Mouse (Mus musculus): ENCODE measurements around the gene Sf3a3.

Gene Sf3a3

DNA sequence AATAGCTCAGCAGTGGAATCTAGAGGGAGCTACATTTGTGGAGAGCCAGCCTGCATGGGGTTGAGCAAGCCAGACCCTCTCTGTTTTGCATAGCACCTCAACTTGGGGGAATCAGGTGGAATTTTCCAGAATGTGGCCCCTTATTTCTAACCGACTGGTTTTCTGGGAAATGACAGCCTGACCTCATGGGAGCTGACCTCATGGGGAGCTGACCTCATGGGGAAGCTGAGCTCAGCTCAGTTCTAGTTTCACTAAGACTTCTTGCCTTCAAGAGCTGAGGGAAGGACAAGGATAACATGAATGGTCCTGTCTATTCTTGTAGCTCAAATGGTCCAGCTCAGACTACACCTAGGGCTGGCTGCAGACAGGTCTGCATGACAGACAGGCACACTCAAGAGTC, 24.2 kb downstream of the Sf3a3 start:
- no peak for DNase-seq (ENCODE audit: low read depth, low spot score)

DNA sequence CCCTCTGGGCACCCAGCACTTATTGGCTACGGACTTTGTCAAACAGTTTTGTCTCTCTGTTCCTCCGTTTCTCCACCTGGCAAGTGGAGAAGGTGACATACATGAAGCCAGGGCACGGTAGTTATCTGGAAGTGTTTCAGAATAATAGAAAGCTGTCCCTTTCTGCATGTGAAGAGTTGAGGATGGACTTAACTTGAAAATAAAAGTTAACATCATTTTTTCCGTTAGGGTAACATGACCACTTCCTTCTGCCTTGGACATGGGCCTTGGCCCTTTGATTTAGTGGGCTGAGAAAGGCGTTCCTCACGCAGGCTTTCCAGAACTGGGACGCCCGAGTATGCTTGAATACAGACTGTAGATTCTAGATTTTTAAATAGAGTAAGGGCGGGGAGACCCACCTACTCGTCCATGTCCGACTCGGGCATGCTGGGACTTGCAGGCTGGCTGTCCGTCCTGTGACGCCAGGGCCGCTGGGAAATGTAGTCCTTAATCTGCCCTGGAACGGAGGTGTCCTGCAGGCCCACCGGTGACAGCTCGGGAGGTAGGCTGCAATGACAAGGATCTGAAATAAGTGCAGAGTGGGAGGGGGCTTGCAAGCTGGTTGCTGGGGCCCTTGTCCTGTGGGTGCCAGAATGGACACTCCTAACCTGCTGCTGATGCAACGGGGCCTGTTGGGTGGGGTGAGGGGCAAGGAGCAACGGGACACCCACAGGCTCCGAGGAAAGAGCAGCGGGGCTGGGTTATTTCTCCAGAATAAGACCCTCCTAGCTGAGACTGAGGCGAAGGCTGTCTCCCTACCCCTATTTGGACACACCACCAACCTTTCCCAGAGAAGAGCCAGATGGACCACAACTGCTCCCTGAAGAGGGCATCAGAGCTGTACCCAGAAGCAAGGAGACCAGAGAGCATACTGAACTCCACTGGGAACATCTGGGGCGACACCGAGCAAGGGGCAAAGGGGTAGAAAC, 27.1 kb downstream of the Sf3a3 start, which contains the start of gene Inpp5b:
Inpp5b (plus strand) TSS at position 475 of the 968 bp plus-strand sequence.
- DNase-seq (ENCODE audit: low read depth, low spot score), result peak; percentile 90

DNA sequence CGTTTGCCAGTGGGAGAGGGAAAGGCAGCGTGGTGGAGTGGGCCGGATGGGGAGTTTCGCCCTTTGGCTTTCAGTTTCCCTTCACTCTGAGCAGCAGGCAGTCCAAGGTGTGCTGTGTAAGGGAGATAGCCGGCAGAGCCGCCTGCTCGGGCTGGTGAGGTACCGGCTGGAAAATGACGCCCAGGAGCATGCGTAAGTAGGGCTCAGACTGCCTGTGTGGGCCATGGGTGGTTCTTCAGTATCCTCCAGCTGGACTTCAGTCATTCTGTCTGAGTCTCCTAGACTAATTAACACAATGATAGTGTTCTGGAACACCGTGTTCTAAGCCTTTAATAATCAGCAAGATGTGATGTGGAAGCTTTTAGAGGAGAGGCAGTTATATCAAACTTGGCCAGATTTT, 28.3 kb downstream of the Sf3a3 start:
- DNase-seq (ENCODE audit: low read depth, low spot score), result peak; percentile 44

DNA sequence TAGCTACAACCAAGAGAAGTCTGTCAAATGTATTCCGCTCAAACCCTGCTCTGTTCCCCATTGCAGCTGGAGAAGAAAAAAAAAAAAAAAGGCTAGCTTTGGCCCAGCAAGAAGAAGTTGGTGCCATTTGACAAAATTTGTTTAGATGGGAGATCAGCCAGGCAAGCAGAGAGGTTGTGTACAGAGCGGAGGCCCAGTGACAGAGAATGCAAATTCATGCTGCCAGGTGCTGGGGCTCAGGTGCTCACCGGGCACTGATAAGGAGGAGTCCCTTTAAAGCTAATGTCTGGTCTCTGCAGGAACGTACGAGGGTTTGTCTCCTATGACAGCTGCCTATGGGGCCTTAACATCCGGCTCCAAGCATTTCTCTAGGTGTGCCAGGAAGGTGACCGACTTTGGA, 32.0 kb downstream of the Sf3a3 start:
- peak; percentile 76 for DNase-seq (ENCODE audit: low read depth, low spot score)

DNA sequence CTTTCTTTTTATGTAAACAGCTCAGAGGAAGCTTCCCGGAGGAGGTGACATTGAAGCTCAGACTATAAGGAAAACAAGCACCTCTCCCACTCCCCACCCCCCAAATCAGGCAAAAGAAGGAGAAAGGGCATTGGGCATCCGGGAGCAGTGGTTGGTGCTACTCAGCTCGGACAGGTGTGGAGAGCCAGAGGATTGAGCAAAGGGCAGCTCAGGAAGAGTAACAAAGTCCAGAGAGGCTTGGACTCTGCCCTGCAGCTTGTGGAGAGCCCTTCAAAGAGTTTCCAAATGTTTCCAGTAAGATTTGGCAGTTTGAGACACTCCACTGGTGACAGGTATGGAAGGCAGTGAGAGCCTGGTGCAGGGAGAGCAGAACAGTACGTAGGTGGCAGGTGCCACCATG, 33.3 kb downstream of the Sf3a3 start:
- no peak for DNase-seq (ENCODE audit: low read depth, low spot score)

DNA sequence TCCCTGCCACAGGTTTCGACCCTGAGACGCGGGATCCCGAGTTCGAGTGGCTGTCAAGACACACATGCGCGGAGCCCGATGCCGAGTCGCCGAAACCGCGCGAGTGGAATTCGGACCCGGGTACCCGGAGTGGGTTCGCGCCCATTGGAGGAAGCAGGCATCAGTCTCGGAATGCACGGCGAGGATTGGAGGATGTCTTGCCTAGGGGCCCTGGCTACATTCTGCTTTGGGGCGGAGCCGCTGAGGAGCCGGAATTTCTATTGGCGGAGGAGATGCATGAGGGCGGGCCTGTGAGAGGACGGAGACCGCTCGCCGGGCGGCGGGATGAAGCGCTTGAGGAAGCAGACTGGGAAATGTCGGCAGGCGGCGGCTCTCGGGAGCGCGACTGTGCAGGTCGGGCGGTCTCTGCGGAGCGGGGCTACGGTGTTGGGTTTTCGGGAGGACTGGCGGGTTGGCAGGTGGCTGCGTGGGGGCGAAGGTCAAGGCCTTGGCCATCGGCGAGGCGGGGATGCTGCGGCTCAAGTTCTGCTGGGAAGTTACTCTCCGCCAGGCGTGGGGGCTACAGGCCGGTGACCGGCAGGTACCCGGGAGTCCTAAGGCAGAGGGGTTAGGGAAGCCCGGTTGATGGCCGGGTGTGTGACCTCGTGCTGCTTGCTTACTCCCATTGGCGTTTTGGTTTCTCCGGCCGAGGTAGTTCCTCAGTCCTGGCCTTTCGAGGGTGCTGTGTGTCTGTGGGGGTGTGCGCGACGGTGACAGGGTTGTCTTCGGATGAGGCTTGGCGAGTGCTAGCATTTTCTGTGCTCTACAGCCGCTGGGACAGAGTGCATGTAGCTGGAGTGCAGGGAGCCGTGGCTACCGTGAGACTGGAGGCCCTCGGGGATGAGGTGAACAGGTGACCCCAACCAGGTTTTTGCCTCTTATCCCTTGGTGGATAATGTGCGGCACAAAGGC, 37.0 kb downstream of the Sf3a3 start:
- DNase-seq (ENCODE audit: low read depth, low spot score), result peak; percentile 97

DNA sequence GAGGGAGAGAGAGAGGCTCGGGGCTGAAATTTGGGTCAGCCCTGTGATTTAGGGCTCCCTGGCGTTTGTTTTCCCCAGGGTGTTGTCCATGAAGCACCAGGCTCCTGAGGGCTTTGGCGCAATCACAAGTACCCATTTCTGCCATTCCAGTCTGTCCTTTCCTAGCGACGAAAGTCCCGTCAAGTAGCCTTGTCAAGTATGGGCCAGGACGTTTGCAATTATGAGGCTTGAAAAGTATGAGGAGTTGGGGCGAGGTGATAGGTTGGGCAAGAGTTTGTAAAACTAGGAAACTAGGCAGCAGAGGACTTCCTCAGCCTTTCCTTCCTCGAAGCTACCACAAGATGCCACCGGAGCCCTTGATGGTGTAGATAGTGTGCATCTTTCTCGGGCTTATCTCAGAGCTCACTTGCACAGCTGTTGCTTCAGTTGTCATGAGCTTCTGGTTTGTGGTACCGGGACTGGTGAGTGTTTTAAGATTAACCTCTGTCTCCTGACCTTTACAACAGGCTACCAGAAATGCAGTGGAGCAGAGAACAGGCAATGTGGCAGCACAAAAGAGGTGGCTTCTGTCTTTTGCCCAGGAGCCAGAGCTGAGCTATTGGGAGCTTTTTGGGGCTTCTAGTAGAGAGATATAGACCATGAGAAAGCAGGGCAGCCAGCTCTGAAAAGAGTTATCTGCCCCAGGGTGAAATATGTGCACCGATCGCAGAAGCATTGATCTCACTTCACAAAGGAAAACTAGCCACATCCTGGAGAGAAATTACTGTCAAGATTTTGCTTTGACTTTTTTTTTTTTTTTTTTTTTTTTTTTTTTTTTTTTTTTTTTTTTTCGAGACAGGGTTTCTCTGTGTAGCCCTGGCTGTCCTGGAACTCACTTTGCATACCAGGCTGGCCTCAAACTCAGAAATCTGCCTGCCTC, 38.0 kb downstream of the Sf3a3 start:
- DNase-seq (ENCODE audit: low read depth, low spot score), result peak; percentile 52

DNA sequence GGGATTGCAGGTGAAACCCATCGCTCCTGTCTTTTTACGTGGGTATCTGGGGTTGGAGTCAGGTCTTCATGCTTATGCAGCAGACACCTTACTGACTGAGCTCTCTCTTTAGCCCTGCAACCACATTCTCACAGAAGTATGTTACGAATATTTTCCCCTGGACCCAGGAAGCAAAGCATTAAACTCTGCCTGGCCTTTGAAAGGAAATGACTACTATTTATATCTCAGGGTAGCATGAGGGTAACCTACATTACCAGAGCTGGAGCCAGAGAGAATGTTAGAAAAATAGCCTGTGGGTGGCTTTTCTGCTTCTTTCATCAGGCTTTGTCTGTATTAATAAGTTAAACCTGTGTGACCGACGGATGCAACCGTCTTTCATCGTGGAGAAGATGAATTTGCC, 41.0 kb downstream of the Sf3a3 start:
- no peak for DNase-seq (ENCODE audit: low read depth, low spot score)

DNA sequence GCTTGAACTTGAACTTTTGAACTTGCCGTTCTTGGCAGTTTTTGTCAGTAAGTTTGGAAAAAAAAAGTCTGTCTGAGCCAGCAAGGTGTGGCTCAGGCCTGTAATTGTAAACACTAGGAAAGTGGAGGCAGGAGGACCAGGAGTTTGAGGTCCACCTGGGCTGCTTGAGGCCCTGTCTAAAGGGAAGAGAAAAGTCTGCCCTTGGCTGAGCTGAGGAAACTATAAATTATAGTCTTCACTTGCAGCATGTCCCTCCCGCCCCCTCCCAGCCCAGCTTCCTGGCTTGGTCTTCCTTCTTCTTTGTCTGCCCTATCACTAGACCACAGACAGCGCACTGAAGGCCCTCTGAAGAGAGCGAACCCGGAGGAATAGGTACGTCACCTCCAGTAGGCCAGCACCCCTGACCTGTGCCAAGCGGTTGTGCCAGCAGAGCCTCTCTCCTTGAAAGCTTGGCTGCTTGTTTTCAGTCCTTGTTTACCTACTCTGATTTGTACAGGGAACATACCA, 44.8 kb downstream of the Sf3a3 start:
- DNase-seq (ENCODE audit: low read depth, low spot score), result no peak

DNA sequence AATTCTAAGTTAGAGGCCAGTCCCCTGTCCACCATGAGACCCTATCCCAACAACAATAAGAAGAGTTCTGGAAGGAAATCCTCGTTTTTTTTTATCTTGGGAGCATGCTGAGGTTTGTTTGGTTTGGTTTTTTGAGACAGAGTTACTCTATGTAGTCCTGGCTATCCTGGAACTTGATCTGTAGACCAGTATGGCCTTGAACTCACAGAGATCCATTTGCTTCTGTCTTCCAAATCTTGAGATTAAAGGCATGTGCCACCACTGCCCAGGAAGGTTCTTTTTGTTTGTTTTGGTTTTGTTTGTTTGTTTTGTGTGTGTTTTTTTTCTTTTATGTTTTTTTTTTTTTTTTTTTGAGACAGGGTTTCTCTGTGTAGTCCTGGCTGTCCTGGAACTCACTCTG, 46.6 kb downstream of the Sf3a3 start:
- no peak for DNase-seq (ENCODE audit: low read depth, low spot score)

DNA sequence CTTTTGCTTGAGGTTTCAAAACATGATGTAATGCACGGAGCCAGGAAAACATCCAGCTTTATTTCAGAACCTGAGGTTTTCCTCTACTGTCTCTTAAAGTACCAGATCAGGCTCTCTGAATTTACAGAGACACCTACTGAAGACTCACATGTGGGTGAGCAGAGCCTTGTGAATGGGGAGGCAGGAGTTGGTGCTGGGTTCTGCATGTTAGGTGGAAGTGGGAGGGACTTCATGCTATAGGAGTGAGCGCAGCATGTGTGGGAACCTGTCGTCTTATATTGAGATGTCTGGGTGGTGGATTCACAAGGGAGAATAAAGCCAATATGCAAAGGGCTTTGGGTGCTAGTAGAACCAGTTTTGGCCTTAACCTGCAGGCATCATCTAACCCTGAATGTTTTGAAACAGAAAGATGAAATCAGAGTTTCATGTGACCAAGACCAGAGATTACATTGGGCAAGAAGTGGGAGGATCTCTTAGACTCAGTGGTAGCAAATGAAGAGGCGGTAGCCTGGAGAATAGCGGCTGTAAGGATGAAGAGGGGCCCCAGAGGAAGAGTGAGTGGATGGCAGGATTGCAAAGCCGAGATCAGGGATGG, 48.4 kb downstream of the Sf3a3 start:
- DNase-seq (ENCODE audit: low read depth, low spot score), result no peak

DNA sequence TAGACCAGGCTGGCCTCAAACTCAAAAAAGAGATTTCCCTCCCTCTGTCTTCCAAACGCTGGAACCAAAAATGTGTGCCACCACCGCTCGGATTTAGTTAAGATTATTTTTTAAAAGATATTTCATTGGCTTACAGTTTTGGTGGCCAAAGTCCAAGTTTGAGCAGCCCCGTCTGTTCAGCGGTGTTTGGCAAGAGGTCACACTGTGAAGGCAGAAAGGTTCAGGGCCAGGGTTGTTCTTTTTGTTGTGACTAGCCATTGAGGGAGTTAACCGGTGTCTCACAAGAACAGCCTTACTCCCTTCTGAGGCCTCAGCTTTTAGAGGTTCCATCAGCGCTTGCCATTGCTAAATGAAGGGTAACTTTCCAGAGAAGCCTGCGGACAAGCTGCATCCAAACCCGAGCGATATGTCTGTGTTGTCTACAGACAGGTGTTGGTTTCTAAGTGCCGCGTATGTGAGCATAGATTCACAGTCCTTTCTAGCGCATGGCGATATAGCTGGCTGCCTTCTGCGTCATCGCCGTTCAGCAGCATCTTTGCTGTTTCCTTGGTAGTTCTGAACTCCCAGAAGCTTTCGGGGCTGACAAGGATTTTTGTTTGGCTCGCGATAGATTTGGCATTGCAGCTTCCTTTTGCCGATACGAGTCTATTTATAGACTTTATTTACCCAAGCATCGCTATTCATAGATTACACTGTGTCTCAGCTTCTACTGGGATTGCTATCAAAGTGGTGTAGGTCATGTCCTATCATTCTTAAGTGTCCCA, 51.4 kb downstream of the Sf3a3 start:
- DNase-seq (ENCODE audit: low read depth, low spot score), result no peak

DNA sequence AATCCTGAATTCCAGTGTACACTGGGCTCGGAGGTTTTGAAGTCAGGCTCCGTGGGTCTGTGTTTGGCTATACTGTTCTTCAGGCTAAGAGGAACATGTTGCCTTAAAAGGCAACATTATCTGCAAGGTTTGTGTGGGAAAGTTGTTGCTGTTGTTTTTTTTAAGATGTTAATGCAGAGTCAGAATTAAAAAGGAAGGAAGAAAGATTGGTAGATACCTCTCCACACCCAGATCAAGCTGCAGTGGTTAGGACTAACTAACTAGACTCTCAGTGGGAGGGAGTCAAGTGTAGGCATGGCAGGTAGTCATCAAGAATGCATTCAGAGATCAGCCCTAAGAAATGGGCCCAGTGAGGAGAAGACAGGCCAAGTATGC, 52.0 kb downstream of the Sf3a3 start:
- DNase-seq (ENCODE audit: low read depth, low spot score), result no peak

DNA sequence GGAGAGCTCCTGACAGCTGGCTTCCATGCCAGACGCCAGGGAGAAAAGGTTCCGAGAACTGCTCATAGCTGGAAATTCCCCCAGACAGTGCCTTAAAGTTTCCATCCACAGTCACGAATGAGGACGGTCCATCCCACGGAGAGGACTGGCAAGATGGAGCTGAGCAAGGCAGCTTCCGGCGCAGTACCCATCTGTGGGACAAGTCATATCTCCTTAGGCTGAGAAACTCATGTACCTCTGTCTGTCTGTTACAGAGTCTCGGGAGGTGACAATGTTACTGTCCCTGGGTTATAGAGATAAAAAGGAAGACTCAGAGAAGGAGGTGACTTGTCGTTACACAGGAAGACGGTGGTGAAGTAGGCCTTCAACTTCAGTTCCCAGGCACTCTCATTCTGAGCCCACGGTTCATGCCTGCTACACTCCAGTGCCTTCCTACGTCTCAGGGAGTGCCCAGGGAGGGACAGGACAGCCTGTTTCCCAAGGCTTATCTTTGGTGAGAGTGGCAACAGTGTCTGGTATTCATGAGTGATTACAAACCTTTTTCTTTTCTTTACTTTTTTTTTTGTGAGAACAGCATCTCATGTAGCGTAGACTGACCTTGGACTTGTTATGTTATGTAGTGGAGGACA, 54.5 kb downstream of the Sf3a3 start:
- no peak for DNase-seq (ENCODE audit: low read depth, low spot score)

DNA sequence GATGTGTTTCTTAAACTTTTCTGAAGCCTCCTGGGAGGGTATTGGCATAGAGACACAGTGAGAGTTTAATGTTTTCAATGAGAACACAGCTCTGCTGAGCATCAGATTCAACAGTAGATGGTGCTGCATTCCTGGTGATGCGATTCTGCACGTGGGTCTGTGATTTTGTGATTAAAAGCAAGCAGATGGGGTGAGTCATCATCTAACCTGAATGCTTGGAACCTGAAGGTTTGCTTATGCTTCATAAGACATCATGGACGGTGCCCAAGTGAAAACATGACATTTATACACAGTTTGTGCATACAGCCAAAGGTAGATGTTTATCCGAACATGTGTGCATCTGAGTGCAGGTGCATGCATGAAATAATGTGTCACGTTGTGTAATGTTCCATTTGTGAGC, 56.0 kb downstream of the Sf3a3 start:
- no peak for DNase-seq (ENCODE audit: low read depth, low spot score)

DNA sequence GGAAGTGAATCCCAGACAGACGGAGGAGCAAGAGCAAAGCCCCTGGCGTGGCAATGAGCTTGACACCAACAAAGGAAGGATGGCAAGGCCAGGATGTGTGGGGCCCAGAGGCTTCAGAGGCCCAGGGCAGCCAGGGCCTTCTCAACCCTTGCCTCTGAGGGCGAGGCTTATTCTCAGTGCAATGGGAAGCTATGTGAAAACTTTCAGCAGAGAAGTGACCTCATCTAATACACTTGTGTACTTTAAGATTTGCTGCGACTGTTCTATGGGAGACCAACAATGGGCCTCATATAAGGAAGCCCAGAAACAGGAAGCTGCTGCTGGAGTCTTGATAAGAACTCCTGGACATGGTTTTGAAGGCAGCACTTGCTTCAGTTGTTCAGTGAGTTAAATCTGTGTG, 57.5 kb downstream of the Sf3a3 start:
- DNase-seq (ENCODE audit: low read depth, low spot score), result no peak

DNA sequence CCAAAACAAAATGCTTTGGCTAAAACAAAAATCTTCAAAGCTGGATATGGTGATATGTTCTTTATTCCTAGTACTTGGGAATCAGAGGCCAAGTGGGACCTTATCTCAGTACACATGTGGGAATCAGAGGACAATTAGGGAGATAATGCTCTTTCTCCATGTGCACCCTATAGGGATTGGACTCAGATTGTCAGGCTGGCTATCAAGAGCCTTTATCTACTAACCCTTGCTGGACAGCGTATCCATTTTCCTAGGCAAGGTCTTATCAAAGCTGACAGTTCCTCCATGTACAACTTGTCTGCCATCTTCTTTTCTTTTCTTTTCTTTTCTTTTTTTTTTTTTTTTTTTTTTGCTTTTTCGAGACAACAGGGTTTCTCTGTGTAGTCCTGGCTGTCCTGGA, 58.9 kb downstream of the Sf3a3 start:
- no peak for DNase-seq (ENCODE audit: low read depth, low spot score)

DNA sequence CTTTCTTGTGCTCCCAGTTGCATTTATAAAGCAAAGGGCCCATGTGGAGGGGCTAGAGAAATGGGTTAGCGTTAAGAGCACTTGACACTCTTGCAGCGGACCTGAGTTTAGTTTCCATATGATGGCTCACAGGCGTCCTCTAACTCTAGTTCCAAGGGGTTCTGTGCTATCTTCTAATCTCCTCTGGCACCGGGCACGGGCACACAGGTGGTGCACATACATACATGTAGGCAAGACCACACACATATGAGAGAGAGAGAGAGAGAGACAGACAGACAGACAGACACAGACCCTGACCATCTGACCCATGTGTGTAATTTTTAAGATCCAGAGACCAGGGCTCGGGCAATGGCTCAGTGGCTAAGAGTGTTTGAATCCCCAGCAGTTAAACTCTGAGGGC, 59.4 kb downstream of the Sf3a3 start:
- DNase-seq (ENCODE audit: low read depth, low spot score), result no peak

DNA sequence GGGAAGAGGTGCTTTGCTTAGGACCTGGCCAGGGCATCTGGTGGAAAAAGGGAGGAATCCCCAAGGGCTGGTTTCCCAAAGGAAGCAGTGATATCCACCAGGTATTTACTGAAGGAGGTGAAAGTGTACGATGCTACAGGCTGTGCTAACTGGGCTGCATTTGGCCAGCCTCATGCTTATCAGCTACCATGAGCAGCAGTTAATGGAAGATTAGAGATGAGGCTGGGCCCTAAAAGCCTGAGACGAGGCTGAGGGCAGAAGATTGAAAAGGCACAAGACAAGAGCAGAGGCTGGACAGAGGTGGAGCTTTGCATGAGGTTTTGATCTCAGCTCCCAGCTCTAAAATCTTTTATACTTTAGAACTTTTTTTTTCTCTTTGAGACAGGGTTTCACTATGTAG, 59.9 kb downstream of the Sf3a3 start:
- no peak for DNase-seq (ENCODE audit: low read depth, low spot score)

DNA sequence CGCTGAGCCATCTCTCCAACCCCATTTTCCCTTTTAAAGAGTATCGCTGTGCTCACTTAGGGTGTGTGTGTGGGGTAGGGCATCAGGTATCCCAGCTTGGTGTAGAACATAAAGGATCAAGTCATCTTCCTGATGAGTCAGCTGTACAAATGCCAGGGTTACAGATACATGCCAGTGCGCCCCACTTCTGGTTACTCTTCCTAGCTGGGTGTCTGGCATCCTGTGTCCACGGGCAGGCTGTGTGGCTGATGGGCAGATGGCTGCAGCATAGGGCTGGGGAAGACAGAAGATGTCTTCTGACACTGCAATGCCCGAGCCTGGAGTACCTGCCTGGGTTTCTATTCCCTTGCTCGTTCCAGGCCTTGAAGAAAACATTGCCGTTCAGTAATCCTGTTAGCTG, 66.8 kb downstream of the Sf3a3 start:
- DNase-seq (ENCODE audit: low read depth, low spot score), result no peak

All from A20 (cell line).